Mouse (Mus musculus) limb, embryonic 13.5 days (tissue): ENCODE results near the gene Gimap3. TPM values are rescaled to one million over a fixed set of nuclear protein-coding genes. Genes with fewer than 3 reads are reported as not detected.

Experiments
- ATAC-seq: fragments of 200-750 bp; cut with Nextera tagmentation; 2 replicates; pipeline ENCODE4 v1.8.0; 2017; ENCODE audit warnings: low read depth, moderate number of reproducible peaks, moderate TSS enrichment; ENCODE audit not compliant: low FRiP score
- H3K27ac ChIP-seq: fragments of 300-500 bp; sonication (generic); 2 replicates; pipeline ENCODE4 v1.5.1; 2015; ENCODE audit warnings: inconsistent platforms, mild to moderate bottlenecking, moderate library complexity
- H3K27me3 ChIP-seq: fragments of 300-500 bp; sonication (generic); 2 replicates; pipeline ENCODE4 v1.6.1; 2015; ENCODE audit warnings: mild to moderate bottlenecking, inconsistent platforms
- H3K36me3 ChIP-seq: fragments of 300-500 bp; sonication (generic); 2 replicates; pipeline ENCODE4 v1.6.1; 2015; ENCODE audit warnings: inconsistent platforms, mild to moderate bottlenecking, moderate library complexity
- H3K4me1 ChIP-seq: fragments of 300-500 bp; sonication (generic); 2 replicates; pipeline ENCODE4 v1.6.1; 2015; ENCODE audit warnings: inconsistent platforms
- H3K4me2 ChIP-seq: fragments of 300-500 bp; sonication (generic); replicated peaks from 2 replicates; pipeline ENCODE4 v1.6.1; 2015; ENCODE audit warnings: inconsistent platforms, mild to moderate bottlenecking, moderate library complexity
- H3K4me3 ChIP-seq: fragments of 300-500 bp; sonication (generic); 2 replicates; pipeline ENCODE4 v1.5.1; 2015; ENCODE audit warnings: moderate library complexity, mild to moderate bottlenecking, inconsistent platforms
- H3K9ac ChIP-seq: fragments of 300-500 bp; sonication (generic); 2 replicates; pipeline ENCODE4 v1.6.1; 2015; ENCODE audit warnings: mild to moderate bottlenecking, inconsistent platforms
- H3K9me3 ChIP-seq: fragments of 300-500 bp; sonication (generic); 2 replicates; pipeline ENCODE4 v1.6.1; 2016; ENCODE audit warnings: inconsistent platforms
- WGBS: fragments of 180-500 bp; shearing (Covaris S2); methylation state at CpG from one replicate; pipeline ENCODE4 v1.1.7; 2015; 5-methylcytosine and 5-hydroxymethylcytosine counted together
- polyA plus RNA-seq: library from polyadenylated mRNA; unstranded; fragments of >200 nt; fragmentation: Nextera tagmentation; extraction: Ambion mirVana; gene quantifications from 2 replicates; pipeline ENCODE4 v1.2.1, GENCODE M21; 2015

The Gimap3 gene
- polyA plus RNA-seq, 1 experiment from 2014 or later = not detected

GRCm38 (mm10) chr6:48768933-48769332 lies 1.7 kb downstream of the Gimap3 start:
- Histone ChIP-seq H3K4me2 (no peak overlapping the region), H3K36me3 (no peaks in the 10 kb centered on the region), H3K9ac (no peak overlapping the region), H3K9me3 (peaks cover 3% of the 10 kb centered on the region), H3K4me1 (no peaks in the 10 kb centered on the region), H3K27ac (no peak overlapping the region), H3K4me3 (no peak overlapping the region), H3K27me3 (no peaks in the 10 kb centered on the region)
- WGBS = 80% methylated on average over 3 of the region's 3 CpGs
- no peak for ATAC-seq

GRCm38 (mm10) chr6:48768178-48768869 lies 2.3 kb downstream of the Gimap3 start:
- Histone ChIP-seq H3K36me3 (no peaks in the 10 kb centered on the region), H3K4me1 (no peaks in the 10 kb centered on the region), H3K27me3 (no peaks in the 10 kb centered on the region), H3K4me3 (no peak overlapping the region), H3K9ac (no peak overlapping the region), H3K27ac (no peak overlapping the region), H3K9me3 (peaks cover 3% of the 10 kb centered on the region), H3K4me2 (no peak overlapping the region)
- no peak for ATAC-seq
- 78% methylated on average over 9 of the region's 9 CpGs for WGBS

- Histone ChIP-seq H3K27ac (no peak overlapping the region), H3K27me3 (no peaks in the 10 kb centered on the region), H3K4me1 (no peaks in the 10 kb centered on the region), H3K9me3 (peaks cover 3% of the 10 kb centered on the region), H3K9ac (no peak overlapping the region), H3K4me2 (no peak overlapping the region), H3K36me3 (no peaks in the 10 kb centered on the region), H3K4me3 (no peak overlapping the region)
- 91% methylated on average over 10 of the region's 10 CpGs for WGBS
- ATAC-seq = no peak
These were observed 6.2 kb downstream of the Gimap3 start for GRCm38 (mm10) chr6:48764496-48764895.

- Histone ChIP-seq H3K4me3 (no peak overlapping the region), H3K9ac (no peak overlapping the region), H3K4me1 (no peaks in the 10 kb centered on the region), H3K27me3 (no peaks in the 10 kb centered on the region), H3K27ac (no peak overlapping the region), H3K9me3 (peaks cover 3% of the 10 kb centered on the region), H3K4me2 (no peak overlapping the region), H3K36me3 (no peaks in the 10 kb centered on the region)
- no peak for ATAC-seq
- 42% methylated on average over 7 of the region's 7 CpGs for WGBS
These were observed 6.9 kb downstream of the Gimap3 start for GRCm38 (mm10) chr6:48763567-48764270.

GRCm38 (mm10) chr6:48747091-48747966 lies 23.3 kb downstream of the Gimap3 start:
- H3K4me2 ChIP-seq = no peak overlapping the region
- ATAC-seq = no peak

GRCm38 (mm10) chr6:48745959-48746889 lies 24.4 kb downstream of the Gimap3 start, which contains the start of gene Gimap5:
TSS of gene Gimap5 (plus strand) at chr6:48746197.
- Histone ChIP-seq H3K36me3 (no peaks in the 10 kb centered on the region), H3K27ac (no peak within 1 kb of the TSS), H3K9ac (0 out of 2 replicates have a peak within 1 kb of the TSS, but pooled peaks have one; percentile 35), H3K27me3 (peaks cover 48% of the 10 kb centered on the region), H3K4me2 (peak within 1 kb of the TSS; percentile 40), H3K9me3 (no peaks in the 10 kb centered on the region), H3K4me3 (0 out of 2 replicates have a peak within 1 kb of the TSS, but pooled peaks have one; percentile 2), H3K4me1 (peaks cover 9% of the 10 kb centered on the region)
- WGBS = 38% methylated on average over 16 of the region's 16 CpGs
- ATAC-seq = no peak

More at GRCm38 (mm10) chr6:48747091-48747966, 23.3 kb downstream of the Gimap3 start:
- Histone ChIP-seq H3K4me3 (no peak overlapping the region), H3K9ac (no peak overlapping the region), H3K9me3 (no peaks in the 10 kb centered on the region), H3K27ac (no peak overlapping the region), H3K4me1 (peaks cover 8% of the 10 kb centered on the region), H3K27me3 (peaks cover 37% of the 10 kb centered on the region), H3K36me3 (no peaks in the 10 kb centered on the region)
- 53% methylated on average over 7 of the region's 7 CpGs for WGBS

GRCm38 (mm10) chr6:48745490-48745889 lies 25.2 kb downstream of the Gimap3 start:
- no peak overlapping the region; the same call in 1 of the 2 replicates for H3K4me2 ChIP-seq
- peaks cover 9% of the 10 kb centered on the region for H3K4me1 ChIP-seq
- no peaks in the 10 kb centered on the region for H3K9me3 ChIP-seq
- H3K27ac ChIP-seq = no peak overlapping the region
- 66% methylated on average over 2 of the region's 2 CpGs for WGBS
- H3K27me3 ChIP-seq = peaks cover 55% of the 10 kb centered on the region
- no peaks in the 10 kb centered on the region for H3K36me3 ChIP-seq
- ATAC-seq = no peak
- no peak overlapping the region for H3K4me3 ChIP-seq
- H3K9ac ChIP-seq = no peak overlapping the region

- Histone ChIP-seq H3K9ac (no peak overlapping the region), H3K27ac (no peak overlapping the region), H3K4me1 (peaks cover 9% of the 10 kb centered on the region), H3K27me3 (peaks cover 62% of the 10 kb centered on the region), H3K4me2 (peak overlapping the region; percentile 72), H3K9me3 (no peaks in the 10 kb centered on the region), H3K36me3 (no peaks in the 10 kb centered on the region), H3K4me3 (peak overlapping the region; percentile 37)
- WGBS = 2% methylated on average over 52 of the region's 52 CpGs
- no peak for ATAC-seq
These were observed 28.0 kb downstream of the Gimap3 start for GRCm38 (mm10) chr6:48742422-48743351.

GRCm38 (mm10) chr6:48741711-48742206 lies 28.9 kb downstream of the Gimap3 start:
- no peaks in the 10 kb centered on the region for H3K36me3 ChIP-seq
- no peaks in the 10 kb centered on the region for H3K9me3 ChIP-seq
- H3K9ac ChIP-seq = no peak overlapping the region
- H3K27ac ChIP-seq = no peak overlapping the region
- no peak for ATAC-seq
- 22% methylated on average over 9 of the region's 9 CpGs for WGBS
- peaks cover 62% of the 10 kb centered on the region for H3K27me3 ChIP-seq
- peaks cover 9% of the 10 kb centered on the region for H3K4me1 ChIP-seq
- H3K4me3 ChIP-seq = no peak overlapping the region
- no peak overlapping the region for H3K4me2 ChIP-seq

- Histone ChIP-seq H3K4me1 (peaks cover 9% of the 10 kb centered on the region), H3K27me3 (peaks cover 62% of the 10 kb centered on the region), H3K27ac (no peak overlapping the region), H3K9me3 (no peaks in the 10 kb centered on the region), H3K9ac (no peak overlapping the region), H3K36me3 (no peaks in the 10 kb centered on the region), H3K4me2 (no peak overlapping the region), H3K4me3 (no peak overlapping the region)
- no peak for ATAC-seq
- 33% methylated on average over 3 of the region's 3 CpGs for WGBS
These were observed 29.4 kb downstream of the Gimap3 start for GRCm38 (mm10) chr6:48741273-48741672.
